In the genomic region with DNA sequence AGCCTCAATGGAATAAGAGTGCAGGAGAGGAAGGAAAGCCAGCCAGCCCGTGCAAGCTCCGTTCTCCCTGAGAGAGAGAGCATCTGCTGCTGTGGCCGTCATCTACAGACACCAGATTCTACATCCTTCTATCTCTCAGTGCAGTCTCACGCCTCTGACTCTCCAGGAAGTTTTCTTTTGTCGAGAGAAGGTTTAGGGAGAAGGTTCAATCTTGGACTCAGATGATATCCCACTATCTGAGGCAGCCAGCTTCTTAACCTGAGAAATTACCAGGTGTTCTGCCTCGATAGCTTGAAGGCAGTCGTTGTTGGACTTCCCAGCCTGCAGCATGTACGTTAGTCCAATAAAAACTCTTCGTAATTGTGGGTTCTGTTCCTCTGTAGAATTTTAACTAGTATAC, we compare ENCODE assay signal across 23 mouse cellular contexts.
DNase-seq lines count a peak whose midpoint lies in the region; ATAC-seq and TF ChIP-seq lines count a peak whose summit lies in the region.
"Had no signal": no experiment of that assay in that cellular context is flagged by ENCODE, and none has a peak within 500 bp of the region (broad histone marks: within the 10 kb centered on the region; RNA-seq: fewer than 3 reads in every experiment).

No protein-coding gene starts in this region.

- ATAC-seq in heart, postnatal 0 days (ENCODE audit: insufficient read depth, low read depth), result no peak
- ATAC-seq: CD4-positive, CD25-positive, alpha-beta regulatory T cell, adult 4 months; forebrain, embryonic 13.5 days; forebrain, postnatal 0 days; intestine, postnatal 0 days had no signal

- WGBS in heart, postnatal 0 days, result 71% methylated on average over 9 of the region's 9 CpGs

- no peaks in the 10 kb centered on the region for H3K36me3 ChIP-seq in heart, postnatal 0 days (replicated peaks; ENCODE audit: control insufficient read depth, insufficient read depth, low read length)
- H3K36me3 ChIP-seq: forebrain, embryonic 10.5 days; heart, embryonic 13.5 days; hindbrain, embryonic 12.5 days; hindbrain, embryonic 15.5 days had no signal

- peaks cover 4% of the 10 kb centered on the region; the same call in 1 of the 2 replicates for H3K4me1 ChIP-seq in heart, postnatal 0 days (ENCODE audit: control insufficient read depth, insufficient read depth)
- H3K4me1 ChIP-seq in brown adipose tissue, adult 24 weeks (ENCODE audit: control insufficient read depth, insufficient read depth, insufficient read length, low read length), result peaks cover 12% of the 10 kb centered on the region
- H3K4me1 ChIP-seq: forebrain, embryonic 13.5 days; hindbrain, embryonic 15.5 days had no signal

- H3K9me3 ChIP-seq in heart, postnatal 0 days (replicated peaks; ENCODE audit: control insufficient read depth, low read length), result no peaks in the 10 kb centered on the region
- H3K9me3 ChIP-seq: forebrain, embryonic 10.5 days; forebrain, embryonic 13.5 days; heart, embryonic 13.5 days; hindbrain, embryonic 12.5 days; hindbrain, embryonic 15.5 days had no signal

- no peaks in the 10 kb centered on the region for H3K27me3 ChIP-seq in heart, postnatal 0 days (ENCODE audit: control insufficient read depth, insufficient read depth, low read length)
- H3K27me3 ChIP-seq: forebrain, embryonic 13.5 days; heart, embryonic 13.5 days; hindbrain, embryonic 12.5 days; hindbrain, embryonic 15.5 days had no signal

- no peak for TF ChIP-seq EP300 in heart, postnatal 0 days (IDR thresholded peaks at IDR 0.05; ENCODE audit: low read depth)

- H3K9ac ChIP-seq in heart, postnatal 0 days (replicated peaks; ENCODE audit: low read depth, low read length), result no peak overlapping the region
- H3K9ac ChIP-seq: forebrain, embryonic 13.5 days; forebrain, postnatal 0 days; heart, embryonic 13.5 days; hindbrain, embryonic 12.5 days; hindbrain, embryonic 15.5 days had no signal

- peak overlapping the region; percentile 30; the same call in 1 of the 2 replicates for H3K27ac ChIP-seq in heart, postnatal 0 days (ENCODE audit: low read depth)
- peak overlapping the region; percentile 30; the same call in 1 of the 2 replicates for H3K27ac ChIP-seq in brown adipose tissue, adult 24 weeks (replicated peaks; ENCODE audit: low read depth, low read length)
- H3K27ac ChIP-seq: forebrain, embryonic 10.5 days; forebrain, embryonic 13.5 days; heart, embryonic 13.5 days; hindbrain, embryonic 12.5 days; hindbrain, embryonic 15.5 days had no signal

- TF ChIP-seq CTCF in heart, postnatal 0 days (IDR thresholded peaks at IDR 0.05; ENCODE audit: low read depth), result no peak

- H3K4me3 ChIP-seq in heart, postnatal 0 days (ENCODE audit: low read depth, low read length), result no peak overlapping the region
- H3K4me3 ChIP-seq in brown adipose tissue, adult 24 weeks (ENCODE audit: insufficient read depth, low read depth, low read length), result no peak overlapping the region
- H3K4me3 ChIP-seq: forebrain, embryonic 10.5 days; forebrain, embryonic 13.5 days; heart, embryonic 13.5 days; hindbrain, embryonic 12.5 days; hindbrain, embryonic 15.5 days had no signal

- no peak overlapping the region for H3K4me2 ChIP-seq in heart, postnatal 0 days (ENCODE audit: low read depth, low read length)
- H3K4me2 ChIP-seq: forebrain, embryonic 13.5 days; heart, embryonic 13.5 days; hindbrain, embryonic 12.5 days; hindbrain, embryonic 15.5 days had no signal

- DNase-seq in heart, adult 11 months, result peak; percentile 88
- DNase-seq in heart, postnatal 36 days, result no peak
- no peak for DNase-seq in heart, postnatal 0 days (ENCODE audit: low spot score)
- no peak for DNase-seq in heart, adult 8-10 months (ENCODE audit: low spot score)
- DNase-seq in brain, adult 2 months (ENCODE audit: low read depth, low spot score), result peak; percentile 11
- DNase-seq in lung, adult 18-20 months, result no peak
- DNase-seq in right cerebral cortex, postnatal 36 days (ENCODE audit: low spot score in 2 of 2), result no peak
- DNase-seq: adrenal gland, postnatal 10 days; adrenal gland, postnatal 36 days; cerebellum, adult 18-20 months; cerebellum, adult 9-10 months; cerebellum, postnatal 14 days; forebrain, postnatal 0 days; gastrocnemius, postnatal 14 days; kidney, adult 2 months had no signal

- intact Hi-C loops in heart, postnatal 36 days (cut with DNase I), result no loop called here

Comparison
In these comparisons a context has a peak if more than half of its experiments do, and no peak if none do; other contexts are left out.
1. DNase-seq: peak in heart, adult 11 months (single experiment) and brain, adult 2 months (single experiment); none in heart, postnatal 36 days (0 of 2), heart, postnatal 0 days (single experiment), heart, adult 8-10 months (single experiment), lung, adult 18-20 months (0 of 2) and right cerebral cortex, postnatal 36 days (0 of 2).